Mouse (Mus musculus): Measurements from ENCODE around the gene Gimap8. TPM values are rescaled to one million over a fixed set of nuclear protein-coding genes. Genes with fewer than 3 reads are reported as not detected.

The Gimap8 gene
- polyA plus RNA-seq, 1 experiment = 1.3 TPM

DNA sequence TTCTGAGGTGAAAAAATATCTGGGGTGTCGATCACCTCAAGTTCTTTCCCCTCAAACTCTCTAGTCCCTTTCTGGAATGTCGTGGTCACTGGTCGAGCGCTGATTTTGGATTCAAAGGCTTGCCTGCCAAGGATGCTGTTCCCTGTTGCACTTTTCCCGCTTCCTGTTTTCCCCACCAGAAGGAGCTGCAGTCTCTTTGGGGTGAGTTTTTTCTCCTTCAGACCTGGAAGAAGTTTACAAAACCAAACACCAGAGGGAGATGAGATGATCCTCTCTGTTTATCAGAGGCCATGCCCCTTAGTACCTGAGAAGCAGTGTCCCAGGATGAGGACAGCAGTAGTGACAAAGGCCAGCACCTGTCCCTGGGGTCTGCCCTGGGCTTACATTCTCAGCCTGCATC, 55.6 kb downstream of the Gimap8 start:
- Histone ChIP-seq H3K4me3 (replicated peaks; ENCODE audit: insufficient read depth, low read depth, low read length) (no peak overlapping the region), H3K27me3 (ENCODE audit: control insufficient read depth, insufficient read depth, low read length) (no peaks in the 10 kb centered on the region), H3K27ac (ENCODE audit: insufficient read depth, low read length) (no peak overlapping the region), H3K4me1 (ENCODE audit: control insufficient read depth, insufficient read depth, low read length) (no peaks in the 10 kb centered on the region)
- no peak for DNase-seq
- WGBS = 78% methylated on average over 5 of the region's 5 CpGs
- no peak for TF ChIP-seq CTCF (IDR thresholded peaks at IDR 0.05; ENCODE audit: borderline replicate concordance, insufficient read depth, low read depth, low read length)
- no peak for TF ChIP-seq POLR2A (IDR thresholded peaks at IDR 0.05; ENCODE audit: borderline replicate concordance, insufficient read depth, low read length)

DNA sequence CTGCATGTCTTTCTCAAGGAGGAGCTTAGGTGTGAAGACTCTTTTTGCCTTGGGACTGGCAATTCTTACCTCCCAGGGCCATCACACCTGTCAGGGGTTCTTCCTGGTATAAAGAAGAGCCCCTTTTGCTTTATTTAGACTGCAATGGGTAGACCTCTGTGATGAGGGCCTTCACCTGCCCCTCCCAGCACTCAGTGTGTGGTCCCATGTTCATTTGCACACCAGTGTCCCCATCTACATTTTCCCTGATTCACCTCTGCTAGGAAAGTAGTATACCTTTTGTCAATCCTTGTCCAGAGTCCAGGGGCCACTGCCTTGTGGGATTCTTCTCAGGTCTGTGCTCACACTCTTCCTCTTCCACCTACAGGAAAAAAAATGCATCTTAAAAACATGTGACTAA, 57.1 kb downstream of the Gimap8 start:
- Histone ChIP-seq H3K27ac (ENCODE audit: insufficient read depth, low read length) (no peak overlapping the region), H3K27me3 (ENCODE audit: control insufficient read depth, insufficient read depth, low read length) (no peaks in the 10 kb centered on the region), H3K4me3 (replicated peaks; ENCODE audit: insufficient read depth, low read depth, low read length) (no peak overlapping the region), H3K4me1 (ENCODE audit: control insufficient read depth, insufficient read depth, low read length) (no peaks in the 10 kb centered on the region)
- DNase-seq = no peak
- TF ChIP-seq POLR2A (IDR thresholded peaks at IDR 0.05; ENCODE audit: borderline replicate concordance, insufficient read depth, low read length) = no peak
- no peak for TF ChIP-seq CTCF (IDR thresholded peaks at IDR 0.05; ENCODE audit: borderline replicate concordance, insufficient read depth, low read depth, low read length)

DNA sequence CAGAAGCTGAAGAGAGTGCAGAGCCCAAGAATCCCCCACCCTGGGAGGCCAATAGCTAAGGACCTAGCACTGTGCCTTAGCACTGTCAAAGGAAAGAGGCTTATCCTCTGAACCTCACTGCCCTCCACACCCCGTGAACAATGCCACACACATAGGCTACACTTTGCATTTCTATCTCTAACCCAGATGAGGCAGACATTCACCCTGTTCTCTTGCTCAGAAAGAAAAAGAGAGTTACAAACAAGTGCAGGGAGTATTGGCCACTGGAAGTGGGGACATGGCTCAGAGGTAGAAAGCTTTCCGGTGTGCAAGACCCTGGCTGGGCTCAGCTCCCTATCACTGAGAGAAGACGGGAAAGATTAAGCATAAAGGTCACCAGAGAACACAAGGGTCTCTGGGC, 59.1 kb downstream of the Gimap8 start:
- Histone ChIP-seq H3K27me3 (ENCODE audit: control insufficient read depth, insufficient read depth, low read length) (no peaks in the 10 kb centered on the region), H3K4me3 (replicated peaks; ENCODE audit: insufficient read depth, low read depth, low read length) (no peak overlapping the region), H3K27ac (ENCODE audit: insufficient read depth, low read length) (no peak overlapping the region), H3K4me1 (ENCODE audit: control insufficient read depth, insufficient read depth, low read length) (no peaks in the 10 kb centered on the region)
- WGBS = 54% methylated on average over 3 of the region's 3 CpGs
- no peak for TF ChIP-seq CTCF (IDR thresholded peaks at IDR 0.05; ENCODE audit: borderline replicate concordance, insufficient read depth, low read depth, low read length)
- TF ChIP-seq POLR2A (IDR thresholded peaks at IDR 0.05; ENCODE audit: borderline replicate concordance, insufficient read depth, low read length) = no peak
- no peak for DNase-seq

Other genes starting within 250 kb of the Gimap8 start
- gene Zfp467, start 201.4 kb upstream of the Gimap8 start, polyA plus RNA-seq (2012; rRNA removed) = 80.4 and 93.2 TPM in 2 replicates
- 3.7 and 5.0 TPM in 2 replicates for gene Sspo, start 199.0 kb upstream of the Gimap8 start, polyA plus RNA-seq (2012; rRNA removed)
- gene Atp6v0e2, start 109.6 kb upstream of the Gimap8 start, polyA plus RNA-seq (2012; rRNA removed) = 459 and 460 TPM in 2 replicates
- gene Lrrc61, start 92.4 kb upstream of the Gimap8 start, polyA plus RNA-seq (2012; rRNA removed) = 30.0 and 33.1 TPM in 2 replicates
- 13.7 and 21.6 TPM in 2 replicates for gene Rarres2, start 74.4 kb upstream of the Gimap8 start, polyA plus RNA-seq (2012; rRNA removed)
- not detected in 2 replicates for gene Gm45021, start 57.6 kb upstream of the Gimap8 start, polyA plus RNA-seq (2012; rRNA removed)
- 98.5 and 109 TPM in 2 replicates for gene Repin1, start 53.4 kb upstream of the Gimap8 start, polyA plus RNA-seq (2012; rRNA removed)
- gene Gm44965, start 53.3 kb upstream of the Gimap8 start, polyA plus RNA-seq (2012; rRNA removed) = not detected in 2 replicates
- 7.4 and 7.6 TPM in 2 replicates for gene Zfp775, start 45.2 kb upstream of the Gimap8 start, polyA plus RNA-seq (2012; rRNA removed)
- 34.3 and 35.2 TPM in 2 replicates for gene AI854703, start 20.5 kb upstream of the Gimap8 start, polyA plus RNA-seq (2012; rRNA removed)
- gene Gimap9, start 28.9 kb downstream of the Gimap8 start, polyA plus RNA-seq (2012; rRNA removed) = 0.86 and 0.98 TPM in 2 replicates
- 0.54 and 0.74 TPM in 2 replicates for gene Gimap4, start 37.3 kb downstream of the Gimap8 start, polyA plus RNA-seq (2012; rRNA removed)
- gene Gimap6, start 61.0 kb downstream of the Gimap8 start, polyA plus RNA-seq (2012; rRNA removed) = 4.1 and 4.6 TPM in 2 replicates
- 0.93 TPM in 1 of 2 replicates, not detected in the other for gene Gm28053, start 71.4 kb downstream of the Gimap8 start, polyA plus RNA-seq (2012; rRNA removed)
- gene Gimap7, start 71.4 kb downstream of the Gimap8 start, polyA plus RNA-seq (2012; rRNA removed) = not detected in 2 replicates
- 1.8 and 2.3 TPM in 2 replicates for gene Gimap1, start 91.8 kb downstream of the Gimap8 start, polyA plus RNA-seq (2012; rRNA removed)
- gene Gimap5, start 99.0 kb downstream of the Gimap8 start, polyA plus RNA-seq (2012; rRNA removed) = 0.57 and 0.82 TPM in 2 replicates
- 0.29 and 0.36 TPM in 2 replicates for gene Gimap3, start 123.6 kb downstream of the Gimap8 start, polyA plus RNA-seq (2012; rRNA removed)
- 11.0 and 12.5 TPM in 2 replicates for gene Tmem176a, start 193.7 kb downstream of the Gimap8 start, polyA plus RNA-seq (2012; rRNA removed)
- gene Tmem176b, start 194.3 kb downstream of the Gimap8 start, polyA plus RNA-seq (2012; rRNA removed) = 48.7 and 54.4 TPM in 2 replicates
- gene Aoc1, start 225.7 kb downstream of the Gimap8 start, polyA plus RNA-seq (2012; rRNA removed) = 0.25 and 0.31 TPM in 2 replicates

Data from cerebellum, adult 2 months (tissue).